Mouse (Mus musculus) cortical plate, adult 2 months (tissue): ENCODE results near the gene Ehbp1. TPM values are rescaled to one million over a fixed set of nuclear protein-coding genes. Genes with fewer than 3 reads are reported as not detected.

ENCODE experiments used
- H3K27ac ChIP-seq: fragments of 200-500 bp; 2 replicates; pipeline ENCODE4 v1.5.1; 2012; ENCODE audit warnings: low read length, control low read depth, inconsistent platforms; ENCODE audit not compliant: insufficient read depth
- H3K4me1 ChIP-seq: fragments of 200-500 bp; 2 replicates; pipeline ENCODE4 v1.6.1; 2011; ENCODE audit warnings: low read length; ENCODE audit not compliant: control insufficient read depth, insufficient read depth
- H3K4me3 ChIP-seq: fragments of 200-500 bp; 2 replicates; pipeline ENCODE4 v1.5.1; 2011; ENCODE audit warnings: mild to moderate bottlenecking, low read length, control low read depth; ENCODE audit not compliant: insufficient read depth
- CTCF ChIP-seq: fragments of 200-500 bp; IDR thresholded peaks from 2 replicates; pipeline ENCODE4 v1.5.1; 2011; ENCODE audit warnings: mild to moderate bottlenecking, control low read depth, low read length; ENCODE audit not compliant: insufficient read depth; ENCODE audit errors: extremely low read depth
- POLR2A ChIP-seq: fragments of 200-500 bp; IDR thresholded peaks from 2 replicates; pipeline ENCODE4 v1.6.1; 2011; ENCODE audit warnings: mild to moderate bottlenecking, low read length, control low read depth; ENCODE audit not compliant: insufficient read depth; ENCODE audit errors: extremely low read depth
- polyA plus RNA-seq: library from polyadenylated mRNA; depleted of rRNA; stranded (reverse); fragments of >200 nt; gene quantifications from 2 replicates; pipeline ENCODE4 v1.2.3, GENCODE M21; 2012

The Ehbp1 gene
- polyA plus RNA-seq, 1 experiment = 26.4 TPM

GRCm38 (mm10) chr11:22000316-22001076, 341.6 kb downstream of the Ehbp1 start:
- Histone ChIP-seq H3K4me1 (no peaks in the 10 kb centered on the region), H3K4me3 (peak overlapping the region; percentile 47), H3K27ac (peak overlapping the region; percentile 45; the same call in 1 of the 2 replicates)
- TF ChIP-seq CTCF = no peak
- no peak for TF ChIP-seq POLR2A

DNA sequence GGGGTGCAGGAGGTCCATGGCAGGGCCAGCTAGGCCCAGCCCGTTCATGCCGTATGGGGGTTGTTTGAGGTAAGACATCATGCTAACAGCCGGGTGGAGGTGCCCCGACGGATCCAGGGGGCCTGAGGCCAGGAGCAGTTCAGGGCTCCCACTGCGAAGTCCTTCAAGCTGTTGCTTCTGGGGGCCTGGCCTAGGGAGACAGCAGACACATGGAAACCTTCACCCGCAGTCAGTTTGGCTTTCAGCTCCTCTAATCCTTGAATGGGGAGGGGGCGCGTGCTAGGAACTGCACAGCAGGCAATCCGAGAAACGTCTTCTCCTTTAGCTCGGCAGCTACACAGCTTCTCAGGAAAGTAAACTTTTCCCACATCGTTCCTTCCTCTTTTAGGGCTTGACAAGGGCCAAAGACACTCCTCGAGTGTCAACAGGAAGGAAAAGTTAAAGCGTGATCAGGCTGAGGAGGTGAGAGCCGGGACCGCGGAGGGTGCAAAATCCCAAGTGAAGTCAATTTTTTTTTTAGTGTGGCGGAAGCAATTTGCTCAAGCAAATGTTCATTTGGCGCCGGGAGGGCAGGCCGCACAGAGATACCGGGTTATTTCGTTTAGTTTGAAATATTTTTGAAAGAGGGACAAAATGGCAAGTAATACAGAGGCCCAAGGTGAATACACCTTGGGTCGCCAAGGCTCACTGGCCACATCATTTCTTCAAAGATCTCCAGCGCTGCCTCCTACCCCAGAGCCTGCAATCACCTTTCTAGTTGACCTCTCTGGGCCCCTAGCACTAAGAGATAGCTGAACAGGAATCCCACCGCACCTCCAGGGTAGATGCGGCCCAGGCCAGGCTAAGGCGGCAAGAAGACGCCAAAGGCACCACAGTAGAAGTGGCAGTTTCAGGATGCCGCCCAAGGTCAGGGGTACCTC, 342.4 kb downstream of the Ehbp1 start:
- no peak for TF ChIP-seq POLR2A
- TF ChIP-seq CTCF = no peak
- Histone ChIP-seq H3K27ac (peak overlapping the region; percentile 45; the same call in 1 of the 2 replicates), H3K4me1 (no peaks in the 10 kb centered on the region), H3K4me3 (peak overlapping the region; percentile 47)

DNA sequence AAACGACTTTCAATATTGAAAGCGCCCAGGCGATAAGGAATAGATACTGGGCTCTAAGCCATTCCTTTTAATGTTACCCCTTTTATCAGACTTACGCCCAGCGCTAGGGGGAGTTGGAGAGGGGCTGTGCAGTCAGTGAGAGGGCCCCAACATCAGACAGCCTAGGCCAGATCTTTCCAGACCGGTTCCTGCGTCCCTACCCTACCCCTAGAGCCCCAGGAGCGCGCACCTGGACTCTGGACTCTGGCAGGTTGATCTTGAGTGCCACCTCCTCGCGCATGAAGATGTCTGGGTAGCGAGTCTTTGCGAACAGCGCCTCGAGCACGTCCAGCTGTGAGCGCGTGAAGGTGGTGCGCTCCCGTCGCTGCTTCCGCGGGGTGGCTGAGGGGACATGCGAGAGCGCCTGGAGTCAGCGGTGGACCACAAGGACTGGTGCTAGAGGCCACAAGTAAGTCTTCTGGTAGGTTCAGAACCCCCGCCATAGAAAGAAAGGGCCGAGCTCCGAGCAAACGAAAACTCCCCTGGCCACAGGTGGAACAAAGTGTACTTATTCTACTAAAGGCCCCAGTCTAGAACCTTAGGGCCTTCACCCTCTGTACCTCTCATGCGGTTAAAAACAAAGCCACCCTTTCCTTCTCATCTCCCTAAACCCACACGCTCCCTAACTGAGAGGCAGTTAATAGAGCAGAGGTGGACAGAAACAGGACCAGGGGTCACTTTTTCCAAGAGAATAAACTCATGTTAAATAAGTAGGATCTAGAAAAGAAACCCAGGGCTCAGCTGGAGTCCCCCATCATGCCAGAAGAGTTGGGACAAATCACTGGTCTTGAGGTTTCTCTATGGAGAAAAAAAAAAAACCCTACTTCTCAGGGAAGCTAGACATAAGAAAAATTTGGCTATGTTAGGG, 343.7 kb downstream of the Ehbp1 start:
- no peak overlapping the region for H3K4me3 ChIP-seq
- H3K27ac ChIP-seq = 0 out of 2 replicates have a peak overlapping the region, but pooled peaks have one; percentile 30
- TF ChIP-seq POLR2A (no peak), CTCF (no peak)
- no peaks in the 10 kb centered on the region for H3K4me1 ChIP-seq

- H3K4me3 ChIP-seq = no peak overlapping the region
- H3K27ac ChIP-seq = no peak overlapping the region
- H3K4me1 ChIP-seq = no peaks in the 10 kb centered on the region
- TF ChIP-seq CTCF = no peak
- no peak for TF ChIP-seq POLR2A
These were observed 344.4 kb downstream of the Ehbp1 start for GRCm38 (mm10) chr11:21997561-21998140.

DNA sequence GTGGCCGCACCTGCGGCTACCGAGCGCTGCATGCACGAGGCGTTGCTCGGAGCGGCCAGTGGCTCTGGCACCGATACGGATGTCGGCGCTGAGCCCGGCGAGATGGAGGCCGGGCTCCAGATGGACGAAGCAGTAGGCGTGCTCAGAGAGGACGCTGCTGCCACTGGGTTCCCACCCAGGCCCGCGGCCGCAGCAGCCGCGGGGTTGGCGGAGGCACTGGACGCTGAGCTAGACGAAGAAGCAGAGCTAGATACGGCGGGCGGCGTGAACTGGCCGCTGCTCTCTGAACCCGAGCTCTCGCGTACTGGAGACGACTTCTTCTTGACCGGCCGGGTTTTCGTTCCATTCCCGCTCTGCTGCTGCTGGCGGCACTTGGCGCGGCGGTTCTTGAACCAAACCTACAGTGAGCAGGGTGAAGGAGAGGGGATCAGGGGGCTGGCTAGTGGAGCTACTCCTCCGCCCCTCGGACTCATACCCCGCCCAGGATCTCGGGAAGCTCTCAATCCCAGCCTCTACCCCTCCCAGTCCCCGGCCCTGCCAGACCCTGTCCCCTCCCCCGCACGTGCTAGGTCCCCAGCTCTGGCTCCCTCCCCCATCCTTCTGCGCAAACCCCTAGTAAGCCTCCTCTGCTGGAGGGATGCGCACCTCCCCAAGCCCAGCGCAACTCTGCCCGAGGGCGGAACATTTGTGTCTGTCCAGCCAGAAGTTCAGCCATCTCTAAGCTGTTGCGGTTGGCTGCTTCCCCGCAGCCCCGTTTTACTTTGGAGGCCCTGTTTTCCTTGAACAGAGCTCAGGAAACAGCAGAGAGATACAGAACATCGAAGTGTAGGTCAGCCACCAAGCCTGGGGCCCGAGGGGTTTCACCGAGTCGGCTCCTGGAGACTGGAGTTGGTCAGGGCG, 345.2 kb downstream of the Ehbp1 start:
- TF ChIP-seq POLR2A (no peak), CTCF (no peak)
- Histone ChIP-seq H3K4me1 (no peaks in the 10 kb centered on the region), H3K4me3 (peak overlapping the region; percentile 19), H3K27ac (no peak overlapping the region)

- no peak overlapping the region for H3K27ac ChIP-seq
- no peaks in the 10 kb centered on the region for H3K4me1 ChIP-seq
- 0 out of 2 replicates have a peak overlapping the region, but pooled peaks have one; percentile 19 for H3K4me3 ChIP-seq
- no peak for TF ChIP-seq CTCF
- TF ChIP-seq POLR2A = no peak
These were observed 345.8 kb downstream of the Ehbp1 start for GRCm38 (mm10) chr11:21996325-21996647.

DNA sequence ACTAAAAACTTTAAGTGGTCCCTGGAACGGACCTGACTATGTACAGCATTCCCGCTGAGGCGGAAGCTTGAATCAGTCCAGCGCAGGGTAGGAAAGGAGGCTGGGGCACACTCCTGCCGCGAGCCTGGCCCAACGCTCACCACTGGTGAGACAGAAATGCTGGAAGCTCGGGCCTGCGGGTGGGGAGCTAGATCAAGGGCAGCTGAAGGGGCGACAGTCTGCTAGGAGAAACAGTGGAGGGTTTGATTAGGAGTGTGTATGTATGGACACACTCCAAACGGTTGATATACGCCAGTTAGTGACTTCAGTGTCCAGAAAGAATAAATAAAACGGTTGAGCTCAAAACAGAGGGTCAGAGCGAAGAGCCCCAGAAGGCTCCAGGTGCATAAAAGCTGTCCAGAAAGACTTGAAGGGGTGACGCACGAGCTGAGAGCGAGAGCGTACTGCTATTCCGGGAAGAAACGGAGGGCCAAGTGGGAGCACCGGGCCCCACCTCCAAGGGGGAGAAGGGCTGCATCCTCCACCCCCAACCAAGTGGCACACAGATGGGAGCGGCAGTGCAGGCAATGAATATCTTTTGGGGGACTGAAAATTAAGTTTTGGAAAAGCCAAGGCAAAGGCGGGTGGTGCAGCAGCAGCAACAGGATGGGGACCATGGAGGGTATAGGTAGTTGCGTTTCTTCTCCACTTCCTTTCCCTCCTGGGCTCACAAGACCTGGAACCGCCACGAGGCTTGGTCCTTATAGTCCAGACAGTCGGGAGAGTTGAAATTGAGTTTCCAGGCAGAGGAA, 346.4 kb downstream of the Ehbp1 start:
- TF ChIP-seq CTCF = no peak
- no peak for TF ChIP-seq POLR2A
- no peak overlapping the region for H3K27ac ChIP-seq
- no peaks in the 10 kb centered on the region for H3K4me1 ChIP-seq
- H3K4me3 ChIP-seq = no peak overlapping the region

DNA sequence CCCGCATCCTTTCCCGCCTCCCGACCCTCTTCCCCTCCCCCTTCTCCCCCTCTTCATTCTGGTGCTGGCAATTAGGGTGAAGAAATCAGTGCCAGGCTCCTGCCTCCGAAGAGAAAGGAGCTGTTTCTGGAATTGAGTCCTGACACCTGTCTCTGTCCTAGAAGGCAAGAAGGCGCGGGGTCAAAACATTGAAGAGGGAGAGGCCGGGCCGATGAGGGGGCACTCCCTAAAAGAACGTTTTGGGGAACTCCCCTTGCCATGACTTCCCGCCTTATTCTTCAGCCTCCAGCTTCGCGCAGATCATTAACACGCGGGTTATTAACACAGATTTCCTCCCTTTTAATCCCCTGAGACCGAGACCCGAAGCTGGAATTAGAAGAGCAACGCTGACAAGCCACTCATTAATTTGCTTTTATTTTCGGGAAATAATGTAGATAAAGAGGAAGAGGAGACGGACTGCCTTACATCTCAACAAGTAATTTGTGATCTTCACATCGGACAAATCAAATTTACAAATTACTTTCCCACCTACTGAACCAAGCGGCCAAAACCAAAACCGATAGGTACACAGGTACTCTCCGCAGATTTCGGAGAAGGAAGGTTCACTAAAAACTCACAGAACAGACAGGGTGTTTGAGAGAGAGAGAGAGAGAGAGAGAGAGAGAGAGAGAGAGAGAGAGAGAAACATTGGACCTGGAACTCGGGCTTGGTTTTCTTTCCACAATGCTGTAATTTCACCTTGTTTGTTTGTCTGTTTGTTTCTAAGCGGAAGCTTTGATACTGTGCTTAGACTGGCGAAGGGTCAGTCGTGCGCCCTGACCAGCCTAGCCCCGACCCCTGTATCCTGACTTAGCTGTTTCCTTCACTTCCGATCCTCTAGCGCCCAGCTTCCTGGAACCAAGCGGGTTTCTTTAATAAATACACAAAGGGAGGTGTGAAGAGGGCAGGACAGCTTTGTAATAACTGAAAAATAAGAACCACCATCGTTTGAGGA, 347.4 kb downstream of the Ehbp1 start:
- no peak overlapping the region for H3K27ac ChIP-seq
- H3K4me3 ChIP-seq = no peak overlapping the region
- H3K4me1 ChIP-seq = no peaks in the 10 kb centered on the region
- TF ChIP-seq POLR2A (no peak), CTCF (no peak)
